Mouse (Mus musculus) lung, adult 2 months (tissue): ENCODE measurements at regions not wholly inside any gene's neighbourhood (a gene's known extent, or its start where the extent isn't known, plus 50 kb on each side); places are given as distances from the start of the nearest gene placed in this dataset.

Experiments
- DNase-seq: peaks from one replicate; pipeline ENCODE4 v3.0.0; 2022
- H3K4me1 ChIP-seq: fragments of 200-500 bp; 2 replicates; pipeline ENCODE4 v1.6.1; 2011; ENCODE audit warnings: low read length; ENCODE audit not compliant: control insufficient read depth, insufficient read depth
- H3K4me3 ChIP-seq: fragments of 200-500 bp; replicated peaks from 2 replicates; pipeline ENCODE3; 2011; ENCODE audit warnings: low read depth, mild to moderate bottlenecking, control low read depth, low read length; ENCODE audit errors: extremely low read depth
- CTCF ChIP-seq: fragments of 200-500 bp; IDR thresholded peaks from 2 replicates; pipeline ENCODE4 v1.5.1; 2011; ENCODE audit warnings: mild to moderate bottlenecking, low read length, control low read depth; ENCODE audit not compliant: insufficient read depth
- POLR2A ChIP-seq: fragments of 200-500 bp; IDR thresholded peaks from 2 replicates; pipeline ENCODE4 v1.6.1; 2011; ENCODE audit warnings: low read depth, mild to moderate bottlenecking, control low read depth, low read length, borderline replicate concordance; ENCODE audit errors: extremely low read depth
- WGBS: fragments of 180-500 bp; shearing (Covaris S2); methylation state at CpG from one replicate; pipeline ENCODE4 v1.1.7; 2018; 5-methylcytosine and 5-hydroxymethylcytosine counted together

- DNase-seq, result no peak
- Histone ChIP-seq H3K4me3 (no peak overlapping the region), H3K4me1 (no peaks in the 10 kb centered on the region; the same call in 1 of the 2 replicates)
- 74% methylated on average over 4 of the region's 4 CpGs for WGBS
- no peak for TF ChIP-seq CTCF
- no peak for TF ChIP-seq POLR2A
Measured at GRCm38 (mm10) chr16:24043779-24044178, 55.1 kb upstream of the Bcl6 start.

DNA sequence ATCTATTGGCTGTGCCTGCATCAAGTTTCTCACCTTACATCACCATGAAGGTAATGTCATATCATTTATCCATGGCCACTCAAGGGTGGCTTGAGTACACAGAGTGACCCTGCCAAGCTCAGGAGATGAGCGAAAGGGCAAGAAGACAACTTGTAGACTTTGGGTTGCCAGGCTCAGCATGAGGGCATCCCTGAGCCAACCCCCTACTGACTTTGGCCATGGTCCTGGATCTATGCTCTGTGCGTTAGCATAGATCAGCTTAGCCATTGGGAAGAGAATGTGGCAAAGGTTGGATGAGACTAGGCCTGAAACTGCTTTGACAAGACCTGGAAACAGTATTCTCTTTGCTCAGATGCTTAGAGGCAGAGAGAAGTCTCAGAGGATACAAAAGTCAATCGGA lies 54.3 kb upstream of the Bcl6 start:
- WGBS, result 92% methylated on average over 3 of the region's 3 CpGs
- Histone ChIP-seq H3K4me1 (no peaks in the 10 kb centered on the region; the same call in 1 of the 2 replicates), H3K4me3 (no peak overlapping the region)
- no peak for TF ChIP-seq POLR2A
- TF ChIP-seq CTCF, result no peak
- DNase-seq, result no peak

GRCm38 (mm10) chr16:24042216-24042615 lies 53.6 kb upstream of the Bcl6 start:
- TF ChIP-seq POLR2A (no peak), CTCF (no peak)
- no peak for DNase-seq
- 88% methylated on average over 2 of the region's 2 CpGs for WGBS
- H3K4me3 ChIP-seq, result no peak overlapping the region
- H3K4me1 ChIP-seq, result no peaks in the 10 kb centered on the region; the same call in 1 of the 2 replicates

- H3K4me3 ChIP-seq, result no peak overlapping the region
- TF ChIP-seq POLR2A (no peak), CTCF (no peak)
- no peaks in the 10 kb centered on the region; the same call in 1 of the 2 replicates for H3K4me1 ChIP-seq
- 92% methylated on average over 2 of the region's 2 CpGs for WGBS
- no peak for DNase-seq
Measured at GRCm38 (mm10) chr16:24041403-24041802, 52.8 kb upstream of the Bcl6 start.

- no peak for TF ChIP-seq CTCF
- no peak for TF ChIP-seq POLR2A
- 55% methylated on average over 4 of the region's 4 CpGs for WGBS
- no peaks in the 10 kb centered on the region; the same call in 1 of the 2 replicates for H3K4me1 ChIP-seq
Measured at GRCm38 (mm10) chr16:24039765-24040164, 51.1 kb upstream of the Bcl6 start.

More at GRCm38 (mm10) chr16:24039765-24040164, 51.1 kb upstream of the Bcl6 start:
- DNase-seq, result no peak
- H3K4me3 ChIP-seq, result no peak overlapping the region
